Mouse (Mus musculus): ENCODE data around the gene Rnf224. TPM values are rescaled to one million over a fixed set of nuclear protein-coding genes. Genes with fewer than 3 reads are reported as not detected.
A peak's percentile ranks its signal among the peaks of the same experiment; 100 is the strongest.

Rnf224 gene
- 0.33 TPM in 1 of 2 replicates, not detected in the other for total RNA-seq (2014; rRNA removed)
- not detected in 2 replicates for polyA plus RNA-seq (2015; fragmentation: Nextera tagmentation; extraction: Ambion mirVana)

- no peak within 1 kb of the TSS for H3K4me3 ChIP-seq (ENCODE audit: low read depth, low read length)
- H3K36me3 ChIP-seq (ENCODE audit: insufficient read depth, low read length) = no peaks in the 10 kb centered on the region
- H3K4me1 ChIP-seq (ENCODE audit: insufficient read depth, low read length) = peaks cover 4% of the 10 kb centered on the region; the same call in 1 of the 2 replicates
- no peak within 1 kb of the TSS for H3K4me2 ChIP-seq (ENCODE audit: low read depth, low read length, poor library complexity, severe bottlenecking)
- H3K27me3 ChIP-seq (ENCODE audit: insufficient read depth, low read length) = no peaks in the 10 kb centered on the region; the same call in 1 of the 2 replicates
- no peak for TF ChIP-seq CTCF (IDR thresholded peaks at IDR 0.05)
- ATAC-seq (ENCODE audit: low FRiP score) (no peak), DNase-seq (ENCODE audit: low spot score) (no peak)
- H3K27ac ChIP-seq (ENCODE audit: low read depth, low read length) = no peak within 1 kb of the TSS
- WGBS = 38% methylated on average over 8 of the region's 8 CpGs
- no peaks in the 10 kb centered on the region for H3K9me3 ChIP-seq (ENCODE audit: low read length)
- no peak within 1 kb of the TSS for H3K9ac ChIP-seq (replicated peaks; ENCODE audit: low read length, poor library complexity, severe bottlenecking)
These were observed at the start of gene Rnf224 for GRCm38 (mm10) chr2:25236614-25237013. TSS of gene Rnf224 (minus strand) at chr2:25236787.

GRCm38 (mm10) chr2:25286314-25286713 lies 49.7 kb upstream of the Rnf224 start:
- H3K36me3 ChIP-seq (ENCODE audit: insufficient read depth, low read length) = peaks cover 35% of the 10 kb centered on the region
- DNase-seq (ENCODE audit: low spot score) = no peak
- no peak for ATAC-seq (ENCODE audit: low FRiP score)
- 83% methylated on average over 1 of the region's 1 CpGs for WGBS
- H3K27ac ChIP-seq (ENCODE audit: low read depth, low read length) = no peak overlapping the region
- H3K9me3 ChIP-seq (ENCODE audit: low read length) = no peaks in the 10 kb centered on the region
- TF ChIP-seq CTCF (IDR thresholded peaks at IDR 0.05) = no peak
- H3K9ac ChIP-seq (replicated peaks; ENCODE audit: low read length, poor library complexity, severe bottlenecking) = no peak overlapping the region
- H3K4me1 ChIP-seq (ENCODE audit: insufficient read depth, low read length) = peaks cover 10% of the 10 kb centered on the region; the same call in 1 of the 2 replicates
- no peak overlapping the region for H3K4me3 ChIP-seq (ENCODE audit: low read depth, low read length)
- H3K4me2 ChIP-seq (ENCODE audit: low read depth, low read length, poor library complexity, severe bottlenecking) = no peak overlapping the region
- peaks cover 18% of the 10 kb centered on the region; the same call in 1 of the 2 replicates for H3K27me3 ChIP-seq (ENCODE audit: insufficient read depth, low read length)

- no peak overlapping the region for H3K9ac ChIP-seq (replicated peaks; ENCODE audit: low read length, poor library complexity, severe bottlenecking)
- no peaks in the 10 kb centered on the region for H3K9me3 ChIP-seq (ENCODE audit: low read length)
- no peak overlapping the region for H3K4me3 ChIP-seq (ENCODE audit: low read depth, low read length)
- DNase-seq (ENCODE audit: low spot score) = no peak
- peaks cover 40% of the 10 kb centered on the region for H3K36me3 ChIP-seq (ENCODE audit: insufficient read depth, low read length)
- no peak overlapping the region for H3K4me2 ChIP-seq (ENCODE audit: low read depth, low read length, poor library complexity, severe bottlenecking)
- WGBS = 89% methylated on average over 2 of the region's 2 CpGs
- ATAC-seq (ENCODE audit: low FRiP score) = no peak
- H3K27me3 ChIP-seq (ENCODE audit: insufficient read depth, low read length) = peaks cover 10% of the 10 kb centered on the region; the same call in 1 of the 2 replicates
- no peak overlapping the region for H3K27ac ChIP-seq (ENCODE audit: low read depth, low read length)
- TF ChIP-seq CTCF (IDR thresholded peaks at IDR 0.05) = no peak
- H3K4me1 ChIP-seq (ENCODE audit: insufficient read depth, low read length) = 0 out of 2 replicates have a peak, but pooled peaks cover 5% of the 10 kb centered on the region
These were observed 49.0 kb upstream of the Rnf224 start for GRCm38 (mm10) chr2:25285551-25285950.

GRCm38 (mm10) chr2:25278928-25279882 lies 42.6 kb upstream of the Rnf224 start:
- Histone ChIP-seq H3K4me1 (ENCODE audit: insufficient read depth, low read length) (no peaks in the 10 kb centered on the region), H3K27me3 (ENCODE audit: insufficient read depth, low read length) (no peaks in the 10 kb centered on the region), H3K4me3 (ENCODE audit: low read depth, low read length) (no peak overlapping the region), H3K9me3 (ENCODE audit: low read length) (no peaks in the 10 kb centered on the region), H3K4me2 (ENCODE audit: low read depth, low read length, poor library complexity, severe bottlenecking) (no peak overlapping the region), H3K27ac (ENCODE audit: low read depth, low read length) (no peak overlapping the region), H3K36me3 (ENCODE audit: insufficient read depth, low read length) (peaks cover 70% of the 10 kb centered on the region), H3K9ac (replicated peaks; ENCODE audit: low read length, poor library complexity, severe bottlenecking) (no peak overlapping the region)
- WGBS = 61% methylated on average over 13 of the region's 13 CpGs
- peak; percentile 90 for TF ChIP-seq CTCF (IDR thresholded peaks at IDR 0.05)
- ATAC-seq (ENCODE audit: low FRiP score) (no peak), DNase-seq (ENCODE audit: low spot score) (peak; percentile 91)

GRCm38 (mm10) chr2:25273010-25273409 lies 36.4 kb upstream of the Rnf224 start:
- ATAC-seq (ENCODE audit: low FRiP score) (no peak), DNase-seq (ENCODE audit: low spot score) (no peak)
- WGBS = 40% methylated on average over 16 of the region's 16 CpGs
- H3K27ac ChIP-seq (ENCODE audit: low read depth, low read length) = peak overlapping the region; percentile 75
- no peaks in the 10 kb centered on the region for H3K27me3 ChIP-seq (ENCODE audit: insufficient read depth, low read length)
- TF ChIP-seq CTCF (IDR thresholded peaks at IDR 0.05) = no peak
- peaks cover 17% of the 10 kb centered on the region for H3K4me1 ChIP-seq (ENCODE audit: insufficient read depth, low read length)
- H3K9me3 ChIP-seq (ENCODE audit: low read length) = no peaks in the 10 kb centered on the region
- H3K4me3 ChIP-seq (ENCODE audit: low read depth, low read length) = peak overlapping the region; percentile 78
- peak overlapping the region; percentile 91 for H3K9ac ChIP-seq (replicated peaks; ENCODE audit: low read length, poor library complexity, severe bottlenecking)
- peak overlapping the region; percentile 94 for H3K4me2 ChIP-seq (ENCODE audit: low read depth, low read length, poor library complexity, severe bottlenecking)
- peaks cover 62% of the 10 kb centered on the region for H3K36me3 ChIP-seq (ENCODE audit: insufficient read depth, low read length)

GRCm38 (mm10) chr2:25272515-25272914 lies 35.9 kb upstream of the Rnf224 start:
- no peaks in the 10 kb centered on the region for H3K9me3 ChIP-seq (ENCODE audit: low read length)
- 0% methylated on average over 28 of the region's 29 CpGs for WGBS
- H3K9ac ChIP-seq (replicated peaks; ENCODE audit: low read length, poor library complexity, severe bottlenecking) = peak overlapping the region; percentile 91
- H3K27ac ChIP-seq (ENCODE audit: low read depth, low read length) = peak overlapping the region; percentile 75
- DNase-seq (ENCODE audit: low spot score) (no peak), ATAC-seq (ENCODE audit: low FRiP score) (peak; percentile 61)
- no peak for TF ChIP-seq CTCF (IDR thresholded peaks at IDR 0.05)
- H3K4me1 ChIP-seq (ENCODE audit: insufficient read depth, low read length) = peaks cover 17% of the 10 kb centered on the region
- H3K4me2 ChIP-seq (ENCODE audit: low read depth, low read length, poor library complexity, severe bottlenecking) = peak overlapping the region; percentile 94
- H3K27me3 ChIP-seq (ENCODE audit: insufficient read depth, low read length) = no peaks in the 10 kb centered on the region
- H3K4me3 ChIP-seq (ENCODE audit: low read depth, low read length) = peak overlapping the region; percentile 78
- peaks cover 58% of the 10 kb centered on the region for H3K36me3 ChIP-seq (ENCODE audit: insufficient read depth, low read length)
